Mouse (Mus musculus) bone marrow, adult 2 months (tissue): ENCODE results near the gene Nubp2.
A peak's percentile ranks its signal among the peaks of the same experiment; 100 is the strongest.

Experiments
- CTCF ChIP-seq: fragments of 200-500 bp; IDR thresholded peaks from 2 replicates; pipeline ENCODE4 v1.5.1; 2011; ENCODE audit warnings: low read length, control low read depth; ENCODE audit not compliant: control insufficient read depth, insufficient read depth
- POLR2A ChIP-seq: fragments of 200-500 bp; IDR thresholded peaks from 2 replicates; pipeline ENCODE4 v1.6.1; 2011; ENCODE audit warnings: low read depth, mild to moderate bottlenecking, control low read depth, low read length, borderline replicate concordance; ENCODE audit not compliant: control insufficient read depth

DNA sequence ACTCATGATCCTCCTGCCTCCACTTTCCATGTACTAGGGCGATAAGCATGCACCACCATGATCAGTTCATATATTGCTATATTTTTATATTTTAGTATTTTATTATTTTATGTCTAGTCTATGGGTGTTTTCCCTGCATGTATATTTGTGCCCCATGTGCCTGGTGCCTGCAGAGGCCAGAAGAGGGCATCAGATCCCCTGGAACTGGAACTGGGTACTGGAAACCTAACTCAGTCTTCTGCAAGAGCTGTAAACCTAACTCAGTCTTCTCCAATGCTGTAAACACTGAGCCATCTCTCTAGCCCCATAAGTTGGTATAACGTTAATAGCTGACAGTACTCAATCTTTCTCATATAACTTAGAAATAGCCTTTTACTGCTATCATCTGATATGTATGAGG, 43.5 kb downstream of the Nubp2 start:
- TF ChIP-seq POLR2A (no peak), CTCF (peak; percentile 48; the same call in 1 of the 2 replicates)
